ENCODE assay signal across 8 mouse cellular contexts in the genomic region with DNA sequence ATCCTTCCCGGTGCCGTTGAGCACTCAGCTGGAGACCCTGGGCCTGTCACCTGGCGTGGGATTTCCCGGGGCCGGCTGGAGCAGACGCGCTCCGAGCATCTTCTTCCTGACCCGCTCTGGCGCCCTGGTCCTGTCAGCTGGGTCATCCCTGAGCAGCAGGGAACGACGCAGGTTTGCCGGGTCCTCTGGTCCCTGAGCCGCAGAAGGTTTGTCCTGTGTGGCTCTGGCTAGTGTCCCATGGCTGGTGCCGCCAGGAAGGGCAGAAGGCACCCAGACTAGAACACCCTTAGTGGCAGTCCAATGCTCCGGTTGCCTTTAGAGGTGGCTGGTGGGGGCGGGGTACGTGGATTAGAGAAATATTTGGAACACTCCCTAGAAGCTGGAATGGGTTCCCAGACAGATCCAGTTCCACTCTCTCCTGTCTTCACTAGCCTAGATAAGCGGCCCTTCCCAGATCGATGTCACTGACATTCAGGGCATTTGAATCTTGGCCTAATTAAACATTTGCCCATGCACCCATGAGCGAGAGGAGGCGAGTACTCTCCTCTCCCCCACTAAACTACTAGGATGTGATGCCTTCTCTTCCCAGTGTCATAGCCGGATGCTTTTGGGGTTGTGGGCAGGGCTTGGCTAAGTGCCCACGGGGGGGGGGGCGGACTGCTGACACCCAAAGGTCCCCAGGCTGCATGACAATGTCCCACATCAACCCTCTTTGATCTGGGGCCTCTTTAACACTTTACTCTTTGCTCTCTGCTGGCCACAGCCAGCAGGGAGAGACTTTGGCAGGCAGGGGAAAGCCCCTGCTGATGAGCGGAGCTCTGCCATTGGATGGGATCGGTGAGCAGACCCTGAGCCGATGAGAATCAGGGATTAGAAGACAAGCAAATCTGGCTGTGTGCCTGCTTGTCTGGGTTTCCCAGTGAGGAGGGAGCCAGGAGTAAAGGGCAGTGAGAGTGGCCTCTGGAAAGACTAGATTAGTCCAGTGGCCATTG. TPM values are rescaled to one million over a fixed set of nuclear protein-coding genes. Genes with fewer than 3 reads are reported as not detected.
A peak's percentile ranks its signal among the peaks of the same experiment; 100 is the strongest.
DNase-seq lines count a peak whose midpoint lies in the region; ATAC-seq and TF ChIP-seq lines count a peak whose summit lies in the region.

No protein-coding gene starts in this region.

- H3K9ac ChIP-seq in embryonic facial prominence, embryonic 15.5 days = peak overlapping the region; percentile 48
- H3K9ac ChIP-seq in heart, postnatal 0 days (replicated peaks; ENCODE audit: low read depth, low read length) = no peak overlapping the region
- H3K9ac ChIP-seq in midbrain, embryonic 11.5 days (ENCODE audit: low read length) = peak overlapping the region; percentile 67
- peak overlapping the region; percentile 70 for H3K9ac ChIP-seq in stomach, embryonic 16.5 days (ENCODE audit: low read length)

- H3K27me3 ChIP-seq in embryonic facial prominence, embryonic 15.5 days = no peaks in the 10 kb centered on the region
- H3K27me3 ChIP-seq in heart, postnatal 0 days (ENCODE audit: control insufficient read depth, insufficient read depth, low read length) = peaks cover 15% of the 10 kb centered on the region
- H3K27me3 ChIP-seq in midbrain, embryonic 11.5 days (ENCODE audit: control insufficient read depth, insufficient read depth, low read length) = no peaks in the 10 kb centered on the region
- H3K27me3 ChIP-seq in stomach, embryonic 16.5 days (ENCODE audit: control insufficient read depth, insufficient read depth, low read length) = no peaks in the 10 kb centered on the region

- H3K4me2 ChIP-seq in embryonic facial prominence, embryonic 15.5 days (replicated peaks) = peak overlapping the region; percentile 99
- H3K4me2 ChIP-seq in heart, postnatal 0 days (ENCODE audit: low read depth, low read length) = peak overlapping the region; percentile 85
- peak overlapping the region; percentile 97 for H3K4me2 ChIP-seq in midbrain, embryonic 11.5 days
- peak overlapping the region; percentile 97 for H3K4me2 ChIP-seq in stomach, embryonic 16.5 days (ENCODE audit: low read depth, low read length)

- H3K36me3 ChIP-seq in embryonic facial prominence, embryonic 15.5 days = no peaks in the 10 kb centered on the region
- no peaks in the 10 kb centered on the region for H3K36me3 ChIP-seq in heart, postnatal 0 days (replicated peaks; ENCODE audit: control insufficient read depth, insufficient read depth, low read length)
- no peaks in the 10 kb centered on the region for H3K36me3 ChIP-seq in midbrain, embryonic 11.5 days (ENCODE audit: control insufficient read depth, insufficient read depth, low read length)
- no peaks in the 10 kb centered on the region for H3K36me3 ChIP-seq in stomach, embryonic 16.5 days (ENCODE audit: control insufficient read depth, insufficient read depth, low read length)

- H3K4me3 ChIP-seq in embryonic facial prominence, embryonic 15.5 days (replicated peaks) = peak overlapping the region; percentile 56
- H3K4me3 ChIP-seq in heart, postnatal 0 days (ENCODE audit: low read depth, low read length) = peak overlapping the region; percentile 44
- H3K4me3 ChIP-seq in midbrain, embryonic 11.5 days (ENCODE audit: low read depth, low read length) = peak overlapping the region; percentile 49
- peak overlapping the region; percentile 56 for H3K4me3 ChIP-seq in stomach, embryonic 16.5 days (replicated peaks; ENCODE audit: low read length)

- DNase-seq in adrenal gland, postnatal 14 days = peak; percentile 56
- DNase-seq in adrenal gland, postnatal 4 days (ENCODE audit: low spot score in 2 of 2) = no peak
- peak; percentile 15 for DNase-seq in T-cell, adult 2 months (ENCODE audit: low spot score)
- DNase-seq in heart, postnatal 0 days (ENCODE audit: low spot score) = no peak
- DNase-seq in kidney, postnatal 25 days = peak; percentile 52 to 65
- peak; percentile 93 for DNase-seq in midbrain, embryonic 11.5 days (ENCODE audit: low spot score, missing footprints)

- H3K4me1 ChIP-seq in embryonic facial prominence, embryonic 15.5 days = peaks cover 16% of the 10 kb centered on the region
- peaks cover 7% of the 10 kb centered on the region for H3K4me1 ChIP-seq in heart, postnatal 0 days (ENCODE audit: control insufficient read depth, insufficient read depth)
- H3K4me1 ChIP-seq in midbrain, embryonic 11.5 days (ENCODE audit: control insufficient read depth, insufficient read depth, low read length) = peaks cover 17% of the 10 kb centered on the region
- peaks cover 8% of the 10 kb centered on the region for H3K4me1 ChIP-seq in stomach, embryonic 16.5 days (ENCODE audit: control insufficient read depth, insufficient read depth, low read length)

- H3K9me3 ChIP-seq in embryonic facial prominence, embryonic 15.5 days (replicated peaks) = no peaks in the 10 kb centered on the region
- H3K9me3 ChIP-seq in heart, postnatal 0 days (replicated peaks; ENCODE audit: control insufficient read depth, low read length) = no peaks in the 10 kb centered on the region
- no peaks in the 10 kb centered on the region for H3K9me3 ChIP-seq in midbrain, embryonic 11.5 days (ENCODE audit: control insufficient read depth, low read length)
- no peaks in the 10 kb centered on the region for H3K9me3 ChIP-seq in stomach, embryonic 16.5 days (replicated peaks; ENCODE audit: control insufficient read depth, low read length)

- 2% methylated on average over 28 of the region's 28 CpGs for WGBS in embryonic facial prominence, embryonic 15.5 days
- 2% methylated on average over 28 of the region's 28 CpGs for WGBS in heart, postnatal 0 days
- WGBS in midbrain, embryonic 11.5 days = 2% methylated on average over 28 of the region's 28 CpGs
- 2% methylated on average over 28 of the region's 28 CpGs for WGBS in stomach, embryonic 16.5 days

- no peak for TF ChIP-seq EP300 in heart, postnatal 0 days (IDR thresholded peaks at IDR 0.05; ENCODE audit: low read depth)

- no peak for ATAC-seq in embryonic facial prominence, embryonic 15.5 days (ENCODE audit: insufficient number of reproducible peaks, low FRiP score, low TSS enrichment, low read depth)
- no peak for ATAC-seq in heart, postnatal 0 days (ENCODE audit: insufficient read depth, low read depth)
- ATAC-seq in midbrain, embryonic 11.5 days (ENCODE audit: low FRiP score) = peak; percentile 45
- ATAC-seq in stomach, embryonic 16.5 days (ENCODE audit: insufficient read depth, low FRiP score) = peak; percentile 51

- H3K27ac ChIP-seq in embryonic facial prominence, embryonic 15.5 days (replicated peaks) = peak overlapping the region; percentile 28; the same call in 1 of the 2 replicates
- H3K27ac ChIP-seq in heart, postnatal 0 days (ENCODE audit: low read depth) = no peak overlapping the region
- no peak overlapping the region; the same call in 1 of the 2 replicates for H3K27ac ChIP-seq in midbrain, embryonic 11.5 days (ENCODE audit: low read depth, low read length)
- no peak overlapping the region for H3K27ac ChIP-seq in stomach, embryonic 16.5 days (ENCODE audit: low read length)

- no peak for TF ChIP-seq CTCF in heart, postnatal 0 days (IDR thresholded peaks at IDR 0.05; ENCODE audit: low read depth)

RNA-seq across cellular contexts. Expression of a gene that starts 0.8 kb away (rescaled TPM):
- 65.0 and 67.7 TPM in 2 replicates for total RNA-seq in adrenal gland, postnatal 14 days (2021)
- total RNA-seq in adrenal gland, postnatal 4 days (2021) = 1 to 10 TPM; 4.0 to 5.5 TPM
- 3.0 and 3.9 TPM in 2 replicates for polyA plus RNA-seq in embryonic facial prominence, embryonic 15.5 days (2015; fragmentation: Nextera tagmentation; extraction: Ambion mirVana)
- total RNA-seq in heart, postnatal 0 days (2014; rRNA removed; ENCODE audit: low replicate concordance) = not detected in 2 replicates
- polyA plus RNA-seq in heart, postnatal 0 days (2015; fragmentation: Nextera tagmentation; extraction: Ambion mirVana) = 0.32 and 0.48 TPM in 2 replicates
- 1.5 and 1.7 TPM in 2 replicates for polyA plus RNA-seq in midbrain, embryonic 11.5 days (2014; fragmentation: Nextera tagmentation; extraction: Ambion mirVana)
- polyA plus RNA-seq in stomach, embryonic 16.5 days (2015; fragmentation: Nextera tagmentation; extraction: Ambion mirVana) = 0.80 and 1.3 TPM in 2 replicates

RNA-seq across cellular contexts. Expression of a gene that starts 23.6 kb away (rescaled TPM):
- total RNA-seq in adrenal gland, postnatal 14 days (2021) = 213 and 228 TPM in 2 replicates
- 100 to 1,000 TPM; 159 to 160 TPM for total RNA-seq in adrenal gland, postnatal 4 days (2021)
- polyA plus RNA-seq in embryonic facial prominence, embryonic 15.5 days (2015; fragmentation: Nextera tagmentation; extraction: Ambion mirVana) = 89.8 and 96.4 TPM in 2 replicates
- 34.1 and 42.4 TPM in 2 replicates for total RNA-seq in heart, postnatal 0 days (2014; rRNA removed; ENCODE audit: low replicate concordance)
- 201 and 207 TPM in 2 replicates for polyA plus RNA-seq in heart, postnatal 0 days (2015; fragmentation: Nextera tagmentation; extraction: Ambion mirVana)
- 75.9 and 77.4 TPM in 2 replicates for polyA plus RNA-seq in midbrain, embryonic 11.5 days (2014; fragmentation: Nextera tagmentation; extraction: Ambion mirVana)
- polyA plus RNA-seq in stomach, embryonic 16.5 days (2015; fragmentation: Nextera tagmentation; extraction: Ambion mirVana) = 107 and 116 TPM in 2 replicates

RNA-seq across cellular contexts. Expression of a gene that starts 45.5 kb away (rescaled TPM):
- 0.19 TPM in 1 of 2 replicates, not detected in the other for total RNA-seq in adrenal gland, postnatal 14 days (2021)
- not detected for total RNA-seq in adrenal gland, postnatal 4 days (2021)
- polyA plus RNA-seq in embryonic facial prominence, embryonic 15.5 days (2015; fragmentation: Nextera tagmentation; extraction: Ambion mirVana) = 0.08 TPM in 1 of 2 replicates, not detected in the other
- not detected in 2 replicates for total RNA-seq in heart, postnatal 0 days (2014; rRNA removed; ENCODE audit: low replicate concordance)
- polyA plus RNA-seq in heart, postnatal 0 days (2015; fragmentation: Nextera tagmentation; extraction: Ambion mirVana) = not detected in 2 replicates
- 0.05 TPM in 1 of 2 replicates, not detected in the other for polyA plus RNA-seq in midbrain, embryonic 11.5 days (2014; fragmentation: Nextera tagmentation; extraction: Ambion mirVana)
- polyA plus RNA-seq in stomach, embryonic 16.5 days (2015; fragmentation: Nextera tagmentation; extraction: Ambion mirVana) = not detected in 2 replicates

Comparison
In these comparisons a context has a peak if more than half of its experiments do, and no peak if none do; other contexts are left out.
1. DNase-seq: peak in adrenal gland, postnatal 14 days (single experiment), T-cell, adult 2 months (single experiment), kidney, postnatal 25 days (2 of 2) and midbrain, embryonic 11.5 days (single experiment); none in adrenal gland, postnatal 4 days (0 of 2) and heart, postnatal 0 days (single experiment).
2. ATAC-seq: peak in midbrain, embryonic 11.5 days (single experiment) and stomach, embryonic 16.5 days (single experiment); none in embryonic facial prominence, embryonic 15.5 days (single experiment) and heart, postnatal 0 days (single experiment).
3. Peak in every context shown above with its lines, with median percentiles within 50 percentile points of each other: H3K4me2 ChIP-seq and H3K4me3 ChIP-seq.